Mouse (Mus musculus) T-helper 2 cell (primary cell): ENCODE data around the gene Hapln4.

Experiments used
- in situ Hi-C: fragments of 300-600 bp; cut with MboI, MseI; formaldehyde crosslinking; loops from one replicate; pipeline ENCODE4 v1.15.1; 2025; ENCODE audit warnings: high pct_unique_total_duplicates

Hapln4 gene

GRCm38 (mm10) chr8:70099276-70099675, 16.0 kb downstream of the Hapln4 start:
- in situ Hi-C loops: no loop called here

GRCm38 (mm10) chr8:70100241-70100640, 17.0 kb downstream of the Hapln4 start:
- in situ Hi-C loops: no loop called here

- in situ Hi-C loops: no loop called here
Observed at GRCm38 (mm10) chr8:70104506-70104905, 21.2 kb downstream of the Hapln4 start.

- in situ Hi-C loops: no loop called here
Observed at GRCm38 (mm10) chr8:70104922-70105321, 21.7 kb downstream of the Hapln4 start.

- in situ Hi-C loops: no loop called here
Observed at GRCm38 (mm10) chr8:70110451-70110850, 27.2 kb downstream of the Hapln4 start.

- in situ Hi-C loops: no loop called here
Observed at GRCm38 (mm10) chr8:70111192-70111795, 28.0 kb downstream of the Hapln4 start.

- in situ Hi-C loops: no loop called here
Observed at GRCm38 (mm10) chr8:70112401-70113016, 29.3 kb downstream of the Hapln4 start.

GRCm38 (mm10) chr8:70114488-70114887, 31.2 kb downstream of the Hapln4 start:
- in situ Hi-C loops: no loop called here

GRCm38 (mm10) chr8:70114892-70115291, 31.6 kb downstream of the Hapln4 start:
- in situ Hi-C loops: no loop called here

- in situ Hi-C loops: no loop called here
Observed at GRCm38 (mm10) chr8:70117611-70118010, 34.4 kb downstream of the Hapln4 start.

- in situ Hi-C loops: no loop called here
Observed at GRCm38 (mm10) chr8:70118726-70119700, 35.8 kb downstream of the Hapln4 start.

- in situ Hi-C loops: no loop called here
Observed at GRCm38 (mm10) chr8:70120667-70121066, 37.4 kb downstream of the Hapln4 start, which contains the start of gene Ncan. Gene Ncan, minus strand, starts transcription at chr8:70120873.

GRCm38 (mm10) chr8:70122863-70123262, 39.6 kb downstream of the Hapln4 start:
- in situ Hi-C loops: no loop called here

GRCm38 (mm10) chr8:70124992-70125391, 41.7 kb downstream of the Hapln4 start:
- in situ Hi-C loops: no loop called here

- in situ Hi-C loops: no loop called here
Observed at GRCm38 (mm10) chr8:70128435-70128834, 45.2 kb downstream of the Hapln4 start.

GRCm38 (mm10) chr8:70129309-70129952, 46.2 kb downstream of the Hapln4 start:
- in situ Hi-C loops: no loop called here

- in situ Hi-C loops: no loop called here
Observed at GRCm38 (mm10) chr8:70130066-70130465, 46.8 kb downstream of the Hapln4 start.

GRCm38 (mm10) chr8:70131166-70131883, 48.1 kb downstream of the Hapln4 start, which contains the start of gene Nr2c2ap:
Gene Nr2c2ap, plus strand, starts transcription at chr8:70131333.
- in situ Hi-C loops: no loop called here

- in situ Hi-C loops: no loop called here
Observed at GRCm38 (mm10) chr8:70134086-70134485, 50.8 kb downstream of the Hapln4 start.

GRCm38 (mm10) chr8:70134931-70135330, 51.7 kb downstream of the Hapln4 start:
- in situ Hi-C loops: no loop called here

- in situ Hi-C loops: no loop called here
Observed at GRCm38 (mm10) chr8:70136591-70136990, 53.3 kb downstream of the Hapln4 start.
